Comparison of ENCODE assay signal across 8 mouse cellular contexts in genomic region chr6:135322749-135323148, GRCm38 (mm10). TPM values are rescaled to one million over a fixed set of nuclear protein-coding genes. Genes with fewer than 3 reads are reported as not detected.
DNase-seq lines count a peak whose midpoint lies in the region; ATAC-seq and TF ChIP-seq lines count a peak whose summit lies in the region.

No protein-coding gene starts in this region.

- ATAC-seq in intestine, postnatal 0 days = peak; percentile 29

- TF ChIP-seq CTCF in E14TG2a.4 (conservative IDR thresholded peaks at IDR 0.05; ENCODE audit: low read length) = no peak
- TF ChIP-seq CTCF in intestine, postnatal 0 days (IDR thresholded peaks at IDR 0.05; ENCODE audit: low read depth) = no peak

- no peaks in the 10 kb centered on the region for H3K9me3 ChIP-seq in E14TG2a.4 (ENCODE audit: low read length)
- H3K9me3 ChIP-seq in intestine, postnatal 0 days (ENCODE audit: control insufficient read depth) = no peaks in the 10 kb centered on the region

- H3K27ac ChIP-seq in intestine, postnatal 0 days (ENCODE audit: low read depth, low read length) = peak overlapping the region; percentile 67

- H3K27me3 ChIP-seq in E14TG2a.4 (ENCODE audit: insufficient read depth, low read length) = peaks cover 11% of the 10 kb centered on the region
- H3K27me3 ChIP-seq in intestine, postnatal 0 days (replicated peaks; ENCODE audit: control insufficient read depth, insufficient read depth, low read length) = no peaks in the 10 kb centered on the region

- intact Hi-C loops in heart, postnatal 14 days (cut with DNase I) = loop anchor here (5.0 kb wide), 1 partner anchor 40 kb away; the partner anchor contains the start of gene Emp1
- intact Hi-C loops in left cerebral cortex, postnatal 36 days (cut with DNase I) = no loop called here

- H3K4me1 ChIP-seq in E14TG2a.4 (replicated peaks; ENCODE audit: low read depth, low read length) = peaks cover 32% of the 10 kb centered on the region
- H3K4me1 ChIP-seq in intestine, postnatal 0 days (replicated peaks; ENCODE audit: control insufficient read depth, insufficient read depth, low read length) = peaks cover 17% of the 10 kb centered on the region

- H3K36me3 ChIP-seq in E14TG2a.4 (ENCODE audit: insufficient read depth, low read length) = no peaks in the 10 kb centered on the region
- no peaks in the 10 kb centered on the region for H3K36me3 ChIP-seq in intestine, postnatal 0 days (ENCODE audit: control insufficient read depth, insufficient read depth)

- peak; percentile 94 for DNase-seq in heart, adult 11 months
- DNase-seq in heart, postnatal 14 days = no peak
- DNase-seq in lung, postnatal 25 days (ENCODE audit: low spot score) = peak; percentile 44
- no peak for DNase-seq in left cerebral cortex, postnatal 36 days (ENCODE audit: low spot score in 2 of 2)
- DNase-seq in frontal cortex, adult 2 months (ENCODE audit: extremely low spot score in 1 of 2, low spot score in 1 of 2) = no peak
- DNase-seq in natural killer cell, adult 2 months (ENCODE audit: low spot score in 2 of 2) = no peak

- peak overlapping the region; percentile 47 for H3K4me2 ChIP-seq in intestine, postnatal 0 days (replicated peaks; ENCODE audit: low read depth)

- H3K4me3 ChIP-seq in E14TG2a.4 (replicated peaks; ENCODE audit: low read length) = peak overlapping the region; percentile 45
- H3K4me3 ChIP-seq in intestine, postnatal 0 days (ENCODE audit: low read depth, low read length) = no peak overlapping the region

- H3K9ac ChIP-seq in intestine, postnatal 0 days (ENCODE audit: low read depth, low read length) = no peak overlapping the region

- 39% methylated on average over 7 of the region's 7 CpGs for WGBS in intestine, postnatal 0 days

RNA-seq across cellular contexts. Expression of gene Pbp2, which starts 12.5 kb away (rescaled TPM):
- total RNA-seq in heart, postnatal 14 days (2021) = not detected
- polyA plus RNA-seq in intestine, postnatal 0 days (2015; fragmentation: Nextera tagmentation; extraction: Ambion mirVana) = not detected in 2 replicates
- total RNA-seq in left cerebral cortex, postnatal 36 days (2021) = under 1 TPM in 1 of 2 experiments, not detected in 1; 0.32 TPM
- polyA plus RNA-seq in frontal cortex, adult 2 months (2012; rRNA removed) = 0.40 and 0.42 TPM in 2 replicates

RNA-seq across cellular contexts. Expression of gene Emp1, which starts 39.6 kb away (rescaled TPM):
- total RNA-seq in heart, postnatal 14 days (2021) = 100 to 1,000 TPM; 102 to 124 TPM
- 42.5 and 42.8 TPM in 2 replicates for polyA plus RNA-seq in intestine, postnatal 0 days (2015; fragmentation: Nextera tagmentation; extraction: Ambion mirVana)
- 1 to 10 TPM; 1.3 to 3.7 TPM for total RNA-seq in left cerebral cortex, postnatal 36 days (2021)
- polyA plus RNA-seq in frontal cortex, adult 2 months (2012; rRNA removed) = 1.7 and 3.6 TPM in 2 replicates

Comparison
In these comparisons a context has a peak if more than half of its experiments do, and no peak if none do; other contexts are left out.
1. DNase-seq: peak in heart, adult 11 months (single experiment) and lung, postnatal 25 days (single experiment); none in heart, postnatal 14 days (0 of 2), left cerebral cortex, postnatal 36 days (0 of 2), frontal cortex, adult 2 months (0 of 2) and natural killer cell, adult 2 months (0 of 2).
2. RNA of gene Emp1, which starts 39.6 kb away (total RNA-seq): 102 to 124 TPM in heart, postnatal 14 days; 1.3 to 3.7 TPM in left cerebral cortex, postnatal 36 days; every median in the first group is over 10 times any median in the second.